In genomic region chr2:166657451-166658011, GRCm38 (mm10) we compare ENCODE assay signal across 8 mouse cellular contexts. TPM values are rescaled to one million over a fixed set of nuclear protein-coding genes. Genes with fewer than 3 reads are reported as not detected.
DNase-seq lines count a peak whose midpoint lies in the region; ATAC-seq and TF ChIP-seq lines count a peak whose summit lies in the region.

No protein-coding gene starts in this region.

- H3K4me2 ChIP-seq in embryonic facial prominence, embryonic 13.5 days = no peak overlapping the region
- no peak overlapping the region for H3K4me2 ChIP-seq in lung, postnatal 0 days (replicated peaks; ENCODE audit: low read depth, low read length)

- peak; percentile 47 for DNase-seq in kidney, adult 11 months
- peak; percentile 44 for DNase-seq in lung, postnatal 0 days (ENCODE audit: low spot score)
- no peak for DNase-seq in testis, postnatal 10 days (ENCODE audit: low spot score)
- DNase-seq in ovary, adult 18-20 months (ENCODE audit: low spot score) = no peak
- no peak for DNase-seq in thymus, postnatal 25 days

- WGBS in bone marrow, adult 2 months = 74% methylated on average over 10 of the region's 10 CpGs
- 60% methylated on average over 10 of the region's 10 CpGs for WGBS in embryonic facial prominence, embryonic 13.5 days
- WGBS in lung, postnatal 0 days = 44% methylated on average over 10 of the region's 10 CpGs

- ATAC-seq in embryonic facial prominence, embryonic 13.5 days (ENCODE audit: insufficient number of reproducible peaks, insufficient read depth, low FRiP score, low TSS enrichment, low read depth) = no peak
- peak; percentile 81 for ATAC-seq in lung, postnatal 0 days
- ATAC-seq in CD4-positive, CD25-positive, alpha-beta regulatory T cell, adult 4 months = no peak

- no peak overlapping the region for H3K4me3 ChIP-seq in bone marrow, adult 2 months (replicated peaks; ENCODE audit: control insufficient read depth, low read depth, low read length)
- H3K4me3 ChIP-seq in embryonic facial prominence, embryonic 13.5 days = no peak overlapping the region
- no peak overlapping the region for H3K4me3 ChIP-seq in lung, postnatal 0 days (ENCODE audit: low read depth, low read length)

- peak overlapping the region; percentile 65 for H3K27ac ChIP-seq in bone marrow, adult 2 months (ENCODE audit: control insufficient read depth, insufficient read depth, low read depth, low read length, poor library complexity)
- H3K27ac ChIP-seq in embryonic facial prominence, embryonic 13.5 days = peak overlapping the region; percentile 72
- peak overlapping the region; percentile 68 for H3K27ac ChIP-seq in lung, postnatal 0 days (ENCODE audit: low read length)

- TF ChIP-seq POLR2A in bone marrow, adult 2 months (IDR thresholded peaks at IDR 0.05; ENCODE audit: borderline replicate concordance, control insufficient read depth, low read depth, low read length) = no peak

- H3K9me3 ChIP-seq in embryonic facial prominence, embryonic 13.5 days = no peaks in the 10 kb centered on the region
- no peaks in the 10 kb centered on the region for H3K9me3 ChIP-seq in lung, postnatal 0 days (ENCODE audit: low read length)

- H3K27me3 ChIP-seq in embryonic facial prominence, embryonic 13.5 days = no peaks in the 10 kb centered on the region
- no peaks in the 10 kb centered on the region for H3K27me3 ChIP-seq in lung, postnatal 0 days (replicated peaks; ENCODE audit: insufficient read depth, low read length)

- H3K4me1 ChIP-seq in bone marrow, adult 2 months (ENCODE audit: control insufficient read depth, insufficient read depth, low read length) = peaks cover 28% of the 10 kb centered on the region
- H3K4me1 ChIP-seq in embryonic facial prominence, embryonic 13.5 days = peaks cover 35% of the 10 kb centered on the region
- no peaks in the 10 kb centered on the region; the same call in 1 of the 2 replicates for H3K4me1 ChIP-seq in lung, postnatal 0 days (ENCODE audit: insufficient read depth, low read depth, low read length)

- H3K9ac ChIP-seq in embryonic facial prominence, embryonic 13.5 days = no peak overlapping the region
- no peak overlapping the region for H3K9ac ChIP-seq in lung, postnatal 0 days (replicated peaks; ENCODE audit: low read depth)

- TF ChIP-seq EP300 in lung, postnatal 0 days (IDR thresholded peaks at IDR 0.05) = peak; percentile 27; the same call in 1 of the 2 replicates

- no peak for TF ChIP-seq CTCF in bone marrow, adult 2 months (IDR thresholded peaks at IDR 0.05; ENCODE audit: control insufficient read depth, insufficient read depth, low read length)
- no peak for TF ChIP-seq CTCF in lung, postnatal 0 days (IDR thresholded peaks at IDR 0.05)

- no peaks in the 10 kb centered on the region for H3K36me3 ChIP-seq in embryonic facial prominence, embryonic 13.5 days
- no peaks in the 10 kb centered on the region for H3K36me3 ChIP-seq in lung, postnatal 0 days (ENCODE audit: insufficient read depth, low read length)

RNA-seq across cellular contexts. Expression of gene Prex1, which starts 56.1 kb away (rescaled TPM):
- 27.3 and 38.8 TPM in 2 replicates for polyA plus RNA-seq in bone marrow, adult 2 months (2011; ENCODE audit: insufficient read depth, insufficient read length, low replicate concordance, missing spikeins)
- 28.4 and 28.5 TPM in 2 replicates for polyA plus RNA-seq in embryonic facial prominence, embryonic 13.5 days (2015; fragmentation: Nextera tagmentation; extraction: Ambion mirVana)
- polyA plus RNA-seq in lung, postnatal 0 days (2015; fragmentation: Nextera tagmentation; extraction: Ambion mirVana) = 6.9 and 7.5 TPM in 2 replicates
- 10 to 100 TPM; 25.0 to 25.2 TPM for polyA plus RNA-seq in CD4-positive, CD25-positive, alpha-beta regulatory T cell, adult 4 months (2017; shearing (Covaris generic))

Comparison
In these comparisons a context has a peak if more than half of its experiments do, and no peak if none do; other contexts are left out.
1. DNase-seq: peak in kidney, adult 11 months (single experiment) and lung, postnatal 0 days (single experiment); none in testis, postnatal 10 days (single experiment), ovary, adult 18-20 months (single experiment) and thymus, postnatal 25 days (single experiment).
2. Peak in every context shown above with its lines, with median percentiles within 50 percentile points of each other: H3K27ac ChIP-seq.